Mouse (Mus musculus) layer of hippocampus, adult 11-12 months (tissue): ENCODE measurements around the gene Cyp21a1.
"Not testable (repeated sequence)": the region's sequence is repeated elsewhere in the genome, so short reads cannot be mapped to it uniquely, and the experiment has no call there.

Experiments used
- DNase-seq: peaks from one replicate; pipeline ENCODE4 v3.0.0; 2022; ENCODE audit warnings: low spot score

Cyp21a1 gene

GRCm38 (mm10) chr17:34804301-34804700 lies at the start of gene Cyp21a1:
TSS of gene Cyp21a1 (minus strand) at chr17:34804561.
- DNase-seq = not testable (repeated sequence)

- no peak for DNase-seq
Measured at GRCm38 (mm10) chr17:34853511-34853910, 49.1 kb upstream of the Cyp21a1 start.

- DNase-seq = no peak
Measured at GRCm38 (mm10) chr17:34850517-34851125, 46.3 kb upstream of the Cyp21a1 start.

GRCm38 (mm10) chr17:34849722-34850516 lies 45.6 kb upstream of the Cyp21a1 start, which contains the start of the genes Skiv2l and Nelfe:
TSS of gene Skiv2l (minus strand) at chr17:34850210.
TSS of gene Nelfe (plus strand) at chr17:34850391.
- peak; percentile 98 for DNase-seq

GRCm38 (mm10) chr17:34847615-34848014 lies 43.3 kb upstream of the Cyp21a1 start:
- DNase-seq = no peak

GRCm38 (mm10) chr17:34847192-34847591 lies 42.8 kb upstream of the Cyp21a1 start:
- DNase-seq = no peak

GRCm38 (mm10) chr17:34844884-34845283 lies 40.5 kb upstream of the Cyp21a1 start:
- DNase-seq = no peak

GRCm38 (mm10) chr17:34840736-34841307 lies 36.5 kb upstream of the Cyp21a1 start:
- no peak for DNase-seq

GRCm38 (mm10) chr17:34838785-34839184 lies 34.4 kb upstream of the Cyp21a1 start:
- no peak for DNase-seq

- DNase-seq = peak; percentile 28
Measured at GRCm38 (mm10) chr17:34837464-34838324, 33.3 kb upstream of the Cyp21a1 start.

GRCm38 (mm10) chr17:34836856-34837221 lies 32.5 kb upstream of the Cyp21a1 start, which contains the start of the genes Stk19 and Dxo:
TSS of gene Stk19 (minus strand) at chr17:34836945.
TSS of gene Dxo (plus strand) at chr17:34837019.
- DNase-seq = peak; percentile 96

GRCm38 (mm10) chr17:34836155-34836855 lies 31.9 kb upstream of the Cyp21a1 start:
- DNase-seq = no peak

- DNase-seq = not testable (repeated sequence)
Measured at GRCm38 (mm10) chr17:34830776-34831175, 26.4 kb upstream of the Cyp21a1 start.

- DNase-seq = no peak
Measured at GRCm38 (mm10) chr17:34814818-34815370, 10.5 kb upstream of the Cyp21a1 start.

GRCm38 (mm10) chr17:34813747-34814146 lies 9.4 kb upstream of the Cyp21a1 start:
- DNase-seq = peak; percentile 47

GRCm38 (mm10) chr17:34811275-34811674 lies 6.9 kb upstream of the Cyp21a1 start:
- DNase-seq = no peak

GRCm38 (mm10) chr17:34810811-34811210 lies 6.5 kb upstream of the Cyp21a1 start:
- not testable (repeated sequence) for DNase-seq

- DNase-seq = not testable (repeated sequence)
Measured at GRCm38 (mm10) chr17:34810411-34810810, 6.0 kb upstream of the Cyp21a1 start.

- no peak for DNase-seq
Measured at GRCm38 (mm10) chr17:34808599-34809205, 4.3 kb upstream of the Cyp21a1 start.

- DNase-seq = no peak
Measured at GRCm38 (mm10) chr17:34807176-34807575, 2.8 kb upstream of the Cyp21a1 start.
